Mouse (Mus musculus) thymus, adult 2 months (tissue): Measurements from ENCODE around the gene Mysm1. TPM values are rescaled to one million over a fixed set of nuclear protein-coding genes. Genes with fewer than 3 reads are reported as not detected.
A peak's percentile ranks its signal among the peaks of the same experiment; 100 is the strongest.

Source experiments
- DNase-seq: peaks from one replicate; pipeline ENCODE4 v3.0.0; 2021
- H3K27ac ChIP-seq: fragments of 200-500 bp; 2 replicates; pipeline ENCODE4 v1.5.1; 2012; ENCODE audit warnings: low read length, control low read depth; ENCODE audit not compliant: control insufficient read depth, insufficient read depth
- H3K27me3 ChIP-seq: fragments of 200-500 bp; 2 replicates; pipeline ENCODE4 v1.6.1; 2012; ENCODE audit warnings: mild to moderate bottlenecking, low read length, moderate library complexity, mixed read lengths; ENCODE audit not compliant: control insufficient read depth, insufficient read depth
- H3K36me3 ChIP-seq: fragments of 200-500 bp; 2 replicates; pipeline ENCODE4 v1.6.1; 2012; ENCODE audit warnings: mild to moderate bottlenecking, low read length, moderate library complexity; ENCODE audit not compliant: control insufficient read depth, insufficient read depth
- H3K4me1 ChIP-seq: fragments of 200-500 bp; replicated peaks from 2 replicates; pipeline ENCODE4 v1.6.1; 2012; ENCODE audit warnings: low read length; ENCODE audit not compliant: control insufficient read depth, insufficient read depth
- H3K4me3 ChIP-seq: fragments of 200-500 bp; 2 replicates; pipeline ENCODE4 v1.5.1; 2012; ENCODE audit warnings: mild to moderate bottlenecking, low read length, control low read depth, moderate library complexity; ENCODE audit not compliant: control insufficient read depth, insufficient read depth
- CTCF ChIP-seq: fragments of 200-500 bp; IDR thresholded peaks from 2 replicates; pipeline ENCODE4 v1.5.1; 2012; ENCODE audit warnings: mild to moderate bottlenecking, control low read depth, low read length, moderate library complexity, borderline replicate concordance; ENCODE audit not compliant: control insufficient read depth, poor library complexity, insufficient read depth; ENCODE audit errors: extremely low read depth
- POLR2A ChIP-seq: fragments of 200-500 bp; IDR thresholded peaks from 2 replicates; pipeline ENCODE4 v1.6.1; 2012; ENCODE audit warnings: mild to moderate bottlenecking, low read length, control low read depth, moderate library complexity; ENCODE audit not compliant: control insufficient read depth, poor library complexity, insufficient read depth; ENCODE audit errors: extremely low read depth
- WGBS: fragments of 180-500 bp; shearing (Covaris S2); methylation state at CpG from one replicate; pipeline ENCODE4 v1.1.7; 2018; 5-methylcytosine and 5-hydroxymethylcytosine counted together
- polyA plus RNA-seq: library from polyadenylated mRNA; depleted of rRNA; stranded (reverse); fragments of >200 nt; gene quantifications from 2 replicates; pipeline ENCODE4 v1.2.3, GENCODE M21; 2012

The Mysm1 gene
- polyA plus RNA-seq, 1 experiment, result 8.7 TPM

- TF ChIP-seq POLR2A (no peak), CTCF (no peak)
- no peaks in the 10 kb centered on the region for H3K4me1 ChIP-seq
- no peak overlapping the region for H3K27ac ChIP-seq
- 72% methylated on average over 6 of the region's 6 CpGs for WGBS
- H3K27me3 ChIP-seq, result no peaks in the 10 kb centered on the region
- H3K4me3 ChIP-seq, result no peak overlapping the region
- no peaks in the 10 kb centered on the region for H3K36me3 ChIP-seq
- DNase-seq, result no peak
These were observed 22.3 kb upstream of the Mysm1 start for GRCm38 (mm10) chr4:95001043-95001775.

- H3K27ac ChIP-seq, result no peak overlapping the region
- H3K27me3 ChIP-seq, result no peaks in the 10 kb centered on the region
- 93% methylated on average over 1 of the region's 1 CpGs for WGBS
- no peak overlapping the region for H3K4me3 ChIP-seq
- TF ChIP-seq CTCF, result no peak
- TF ChIP-seq POLR2A, result no peak
- DNase-seq, result no peak
- no peaks in the 10 kb centered on the region for H3K36me3 ChIP-seq
- H3K4me1 ChIP-seq, result no peaks in the 10 kb centered on the region
These were observed 21.2 kb upstream of the Mysm1 start for GRCm38 (mm10) chr4:95000147-95000546.

DNA sequence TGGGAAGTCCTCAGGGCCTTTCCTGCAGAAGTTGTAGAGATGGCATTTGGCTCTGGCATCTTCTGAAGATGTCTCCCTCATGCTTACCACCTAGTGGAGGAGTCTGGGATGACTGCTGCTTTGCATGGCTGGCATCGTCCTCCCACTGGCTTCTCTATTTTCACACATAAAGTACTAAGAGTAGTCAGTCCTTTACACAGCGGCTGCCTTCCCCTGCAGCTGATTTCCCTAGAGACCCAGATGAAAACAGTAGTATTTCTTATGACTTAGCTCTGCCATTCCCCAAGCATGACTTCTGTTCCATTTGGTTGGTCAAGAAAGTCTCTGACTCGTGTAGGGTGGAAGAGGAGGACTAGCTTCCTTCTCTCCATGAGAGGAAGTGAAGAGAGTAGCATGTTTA lies 20.3 kb upstream of the Mysm1 start:
- TF ChIP-seq POLR2A (no peak), CTCF (no peak)
- peak; percentile 21 for DNase-seq
- Histone ChIP-seq H3K27ac (no peak overlapping the region), H3K4me1 (no peaks in the 10 kb centered on the region), H3K27me3 (no peaks in the 10 kb centered on the region), H3K4me3 (no peak overlapping the region), H3K36me3 (no peaks in the 10 kb centered on the region)
- WGBS, result 63% methylated on average over 3 of the region's 3 CpGs

GRCm38 (mm10) chr4:94995862-94996261 lies 17.0 kb upstream of the Mysm1 start:
- Histone ChIP-seq H3K27ac (no peak overlapping the region), H3K27me3 (no peaks in the 10 kb centered on the region), H3K4me3 (no peak overlapping the region), H3K4me1 (no peaks in the 10 kb centered on the region), H3K36me3 (no peaks in the 10 kb centered on the region)
- no peak for DNase-seq
- WGBS, result 80% methylated on average over 4 of the region's 4 CpGs
- TF ChIP-seq CTCF, result no peak
- no peak for TF ChIP-seq POLR2A

DNA sequence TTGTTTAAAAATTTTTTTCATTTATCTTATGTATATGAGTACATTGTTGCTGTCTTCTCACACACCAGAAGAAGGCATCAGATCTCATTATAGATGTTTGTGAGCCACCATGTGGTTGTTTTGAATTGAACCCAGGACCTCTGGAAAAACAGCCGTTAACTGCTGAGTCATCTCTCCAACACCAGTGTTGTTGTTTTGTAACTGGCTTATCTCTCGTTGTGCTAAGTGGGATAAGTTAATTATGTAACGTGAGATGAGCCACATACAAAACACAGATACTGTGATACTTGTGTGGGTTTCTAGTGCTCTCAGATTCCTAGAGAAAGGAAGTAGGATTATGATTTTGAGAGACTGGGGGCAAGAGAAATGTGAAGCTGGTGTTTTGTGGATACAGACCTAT lies 11.3 kb upstream of the Mysm1 start:
- Histone ChIP-seq H3K36me3 (no peaks in the 10 kb centered on the region), H3K27ac (no peak overlapping the region), H3K4me1 (no peaks in the 10 kb centered on the region; the same call in 1 of the 2 replicates), H3K27me3 (no peaks in the 10 kb centered on the region), H3K4me3 (no peak overlapping the region)
- no peak for DNase-seq
- 57% methylated on average over 3 of the region's 3 CpGs for WGBS
- TF ChIP-seq POLR2A (no peak), CTCF (no peak)

GRCm38 (mm10) chr4:94987725-94988124 lies 8.8 kb upstream of the Mysm1 start:
- H3K27me3 ChIP-seq, result no peaks in the 10 kb centered on the region
- no peak for TF ChIP-seq POLR2A
- no peak for DNase-seq
- H3K36me3 ChIP-seq, result no peaks in the 10 kb centered on the region
- no peak overlapping the region for H3K4me3 ChIP-seq
- H3K4me1 ChIP-seq, result no peaks in the 10 kb centered on the region; the same call in 1 of the 2 replicates
- whole genome bisulfite sequencing, result 86% methylated on average over 4 of the region's 4 CpGs
- H3K27ac ChIP-seq, result no peak overlapping the region

DNA sequence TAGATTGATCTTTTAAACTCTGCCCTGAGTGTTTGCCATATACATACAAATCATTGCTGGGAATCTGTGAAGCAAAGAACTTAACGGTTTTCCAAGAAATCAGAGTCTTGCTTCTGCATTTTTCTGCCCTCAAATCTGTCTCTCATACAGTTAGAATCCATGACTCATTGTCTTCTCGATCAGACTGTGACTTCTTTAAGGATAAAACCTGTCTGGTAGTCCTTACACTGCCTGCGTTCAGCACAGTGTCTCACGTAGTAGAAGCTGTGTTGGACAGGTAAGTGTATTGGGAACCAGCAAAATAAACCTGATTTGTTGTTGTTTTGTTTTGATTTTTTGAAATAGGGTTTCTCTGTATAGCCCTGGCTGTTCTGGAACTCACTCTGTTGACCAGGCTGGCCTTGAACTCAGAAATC lies 608 bp upstream of the Mysm1 start:
- 46% methylated on average over 4 of the region's 4 CpGs for WGBS

More for the DNA sequence above, 608 bp upstream of the Mysm1 start:
- Histone ChIP-seq H3K27ac (no peak overlapping the region), H3K4me3 (peak overlapping the region; percentile 98), H3K36me3 (peaks cover 11% of the 10 kb centered on the region; the same call in 1 of the 2 replicates), H3K27me3 (no peaks in the 10 kb centered on the region), H3K4me1 (peaks cover 6% of the 10 kb centered on the region)
- no peak for DNase-seq
- TF ChIP-seq CTCF, result no peak
- no peak for TF ChIP-seq POLR2A
